Mouse (Mus musculus) liver, embryonic 14.5 days (tissue): ENCODE results near the gene Acsbg1. TPM values are rescaled to one million over a fixed set of nuclear protein-coding genes. Genes with fewer than 3 reads are reported as not detected.
"Not testable (repeated sequence)": the region's sequence is repeated elsewhere in the genome, so short reads cannot be mapped to it uniquely, and the experiment has no call there.

ENCODE experiments used
- ATAC-seq: fragments of 200-750 bp; cut with Nextera tagmentation; 2 replicates; pipeline ENCODE4 v1.8.0; 2017; ENCODE audit warnings: moderate number of reproducible peaks, mild to moderate bottlenecking, moderate library complexity; ENCODE audit not compliant: insufficient read depth
- DNase-seq, 3 experiments: peaks; one replicate each; pipeline ENCODE4 v3.0.0-alpha.2; 2012 to 2013; ENCODE audit warnings: low read depth in 3 of 3, low spot score in 3 of 3
- H3K27ac ChIP-seq: fragments of 300-500 bp; sonication (generic); 2 replicates; pipeline ENCODE4 v1.5.1; 2014; ENCODE audit warnings: moderate library complexity, mild to moderate bottlenecking, control low read depth, inconsistent platforms
- H3K27me3 ChIP-seq: fragments of 300-500 bp; sonication (generic); 2 replicates; pipeline ENCODE4 v1.6.1; 2014; ENCODE audit warnings: mild to moderate bottlenecking, low read length, moderate library complexity; ENCODE audit not compliant: control insufficient read depth, insufficient read depth
- H3K36me3 ChIP-seq: fragments of 300-500 bp; sonication (generic); replicated peaks from 2 replicates; pipeline ENCODE4 v1.6.1; 2014; ENCODE audit warnings: low read depth; ENCODE audit not compliant: control insufficient read depth, insufficient read depth
- H3K4me1 ChIP-seq, 2 experiments: fragments of 200-500 bp in 1 of 2; fragments of 300-500 bp in 1 of 2; sonication (generic) in 1 of 2; replicated peaks; 2 replicates each; pipeline ENCODE4 v1.6.1; 2012 to 2014; ENCODE audit warnings: antibody characterized with exemption in 1 of 2, inconsistent platforms in 1 of 2, low read length in 1 of 2; ENCODE audit not compliant: control insufficient read depth in 2 of 2, insufficient read depth in 2 of 2
- H3K4me2 ChIP-seq: fragments of 300-500 bp; sonication (generic); 2 replicates; pipeline ENCODE4 v1.6.1; 2014; ENCODE audit warnings: low read depth, mild to moderate bottlenecking, control low read depth, moderate library complexity
- H3K4me3 ChIP-seq, 2 experiments: fragments of 200-500 bp in 1 of 2; fragments of 300-500 bp in 1 of 2; sonication (generic) in 1 of 2; 2 replicates each; pipeline ENCODE4 v1.5.1; 2012 to 2014; ENCODE audit warnings: low read depth in 2 of 2, low read length in 2 of 2, mild to moderate bottlenecking in 2 of 2, control low read depth in 1 of 2, inconsistent platforms in 1 of 2, moderate library complexity in 1 of 2; ENCODE audit not compliant: insufficient read depth in 1 of 2
- H3K9ac ChIP-seq: fragments of 300-500 bp; sonication (generic); replicated peaks from 2 replicates; pipeline ENCODE4 v1.6.1; 2014; ENCODE audit warnings: mild to moderate bottlenecking, control low read depth, moderate library complexity
- H3K9me3 ChIP-seq: fragments of 300-500 bp; sonication (generic); 2 replicates; pipeline ENCODE4 v1.6.1; 2016; ENCODE audit warnings: low read length, mixed read lengths; ENCODE audit not compliant: control insufficient read depth
- CTCF ChIP-seq: IDR thresholded peaks from 2 replicates; pipeline ENCODE4 v1.5.1; 2016; ENCODE audit warnings: antibody characterized with exemption, low read depth, control low read depth
- EP300 ChIP-seq: IDR thresholded peaks from 2 replicates; pipeline ENCODE4 v1.6.1; 2016; ENCODE audit warnings: antibody characterized with exemption, low read depth
- WGBS: fragments of 180-500 bp; shearing (Covaris S2); extraction: QIAGEN DNeasy Blood & Tissue Kit; methylation state at CpG from one replicate; pipeline ENCODE4 v1.1.7; 2014; ENCODE audit not compliant: insufficient replicate concordance; 5-methylcytosine and 5-hydroxymethylcytosine counted together
- polyA plus RNA-seq, 2 experiments: library from polyadenylated mRNA; depleted of rRNA in 1 of 2; stranded (reverse) in 1 of 2; unstranded in 1 of 2; fragments of >200 nt; fragmentation: Nextera tagmentation in 1 of 2; extraction: Ambion mirVana in 1 of 2; gene quantifications; 2 replicates each; pipeline versions ENCODE4 v1.2.1 to v1.2.3; 2012 to 2014

Gene Acsbg1
- polyA plus RNA-seq, 2 experiments: 0.04 to 0.13 TPM

DNA sequence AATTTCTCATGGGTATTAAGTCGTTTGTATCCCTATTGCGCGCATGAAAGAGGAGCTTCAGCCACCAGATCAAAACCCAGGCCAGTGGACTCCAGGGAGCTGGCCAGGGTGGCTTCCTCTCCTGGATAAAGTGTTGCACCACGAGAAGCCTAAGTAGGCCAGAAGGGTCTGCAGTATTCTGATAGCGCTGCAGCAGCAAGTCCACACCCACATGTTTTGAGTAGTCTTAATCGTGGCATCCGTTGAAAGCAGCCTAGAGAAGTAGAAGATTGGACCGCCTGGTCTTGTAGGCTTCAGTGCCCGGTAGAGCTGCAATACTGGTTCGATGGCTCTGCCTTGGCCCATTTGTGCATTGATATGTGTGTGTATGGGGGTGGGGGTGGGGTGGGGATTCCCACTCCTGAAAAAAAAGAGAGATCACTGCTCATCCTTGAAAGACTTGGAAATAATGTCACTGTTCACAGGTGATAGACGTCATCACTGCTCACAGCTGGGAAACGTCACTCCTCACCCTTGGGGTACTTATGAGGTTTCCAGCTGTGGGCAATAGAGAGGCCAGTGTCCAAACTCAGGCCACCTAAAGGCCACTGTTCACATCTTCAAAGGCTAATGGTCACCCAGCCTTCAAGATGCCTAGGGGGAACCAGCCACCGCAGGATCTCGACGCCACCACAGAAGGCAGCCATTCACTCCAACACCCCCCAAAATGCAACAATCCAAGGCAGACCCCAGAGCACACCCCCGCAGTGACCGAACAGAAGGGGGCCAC lies 36.8 kb upstream of the Acsbg1 start, which contains the start of gene Dnaja4:
Gene Dnaja4 (plus strand): TSS at position 556 of the 769 bp plus-strand sequence.
- Histone ChIP-seq H3K27ac (peak within 1 kb of the TSS; percentile 96), H3K27me3 (peaks cover 14% of the 10 kb centered on the region), H3K4me3 (peak within 1 kb of the TSS; percentile 73 to 97), H3K4me1 (peaks cover 48% of the 10 kb centered on the region in 2 experiments), H3K36me3 (no peaks in the 10 kb centered on the region), H3K9ac (peak within 1 kb of the TSS; percentile 99), H3K9me3 (no peaks in the 10 kb centered on the region), H3K4me2 (peak within 1 kb of the TSS; percentile 64)
- ATAC-seq (peak; percentile 88), DNase-seq (peak; percentile 81 to 86 (median 83))
- TF ChIP-seq EP300 (peak; percentile 86), CTCF (no peak)
- whole genome bisulfite sequencing: 24% methylated on average over 17 of the region's 17 CpGs

GRCm38 (mm10) chr9:54691241-54691805 lies 29.7 kb upstream of the Acsbg1 start:
- ATAC-seq: peak; percentile 65; the same call in 1 of the 2 replicates
- H3K9me3 ChIP-seq, H3K27ac ChIP-seq, H3K4me1 ChIP-seq, H3K27me3 ChIP-seq, H3K36me3 ChIP-seq, DNase-seq: not testable (repeated sequence)
- Histone ChIP-seq H3K9ac (peak overlapping the region; percentile 48), H3K4me3 (peak overlapping the region; percentile 37 to 39), H3K4me2 (peak overlapping the region; percentile 67)
- whole genome bisulfite sequencing: 4% methylated on average over 30 of the region's 31 CpGs

GRCm38 (mm10) chr9:54690697-54691096 lies 29.0 kb upstream of the Acsbg1 start:
- ATAC-seq, H3K36me3 ChIP-seq, H3K4me1 ChIP-seq, H3K27ac ChIP-seq, H3K4me3 ChIP-seq, DNase-seq, H3K27me3 ChIP-seq, H3K4me2 ChIP-seq, H3K9ac ChIP-seq, H3K9me3 ChIP-seq: not testable (repeated sequence)
- 76% methylated on average over 2 of the region's 2 CpGs for WGBS

- no peaks in the 10 kb centered on the region; the same call in 1 of the 2 replicates for H3K27me3 ChIP-seq
These were observed 27.8 kb upstream of the Acsbg1 start for GRCm38 (mm10) chr9:54689446-54689845.

More at GRCm38 (mm10) chr9:54689446-54689845, 27.8 kb upstream of the Acsbg1 start:
- H3K36me3 ChIP-seq: no peaks in the 10 kb centered on the region
- peaks cover 0 to 5% of the 10 kb centered on the region in 2 experiments; a peak in 2 of 4 replicates for H3K4me1 ChIP-seq
- 61% methylated on average over 8 of the region's 8 CpGs for WGBS
- DNase-seq (no peak), ATAC-seq (no peak)
- H3K27ac ChIP-seq: no peak overlapping the region
- TF ChIP-seq CTCF (no peak), EP300 (no peak)
- H3K4me2 ChIP-seq: no peak overlapping the region
- no peaks in the 10 kb centered on the region for H3K9me3 ChIP-seq
- no peak overlapping the region for H3K4me3 ChIP-seq
- H3K9ac ChIP-seq: no peak overlapping the region
